8 mouse cellular contexts compared by ENCODE assay signal in the genomic region with DNA sequence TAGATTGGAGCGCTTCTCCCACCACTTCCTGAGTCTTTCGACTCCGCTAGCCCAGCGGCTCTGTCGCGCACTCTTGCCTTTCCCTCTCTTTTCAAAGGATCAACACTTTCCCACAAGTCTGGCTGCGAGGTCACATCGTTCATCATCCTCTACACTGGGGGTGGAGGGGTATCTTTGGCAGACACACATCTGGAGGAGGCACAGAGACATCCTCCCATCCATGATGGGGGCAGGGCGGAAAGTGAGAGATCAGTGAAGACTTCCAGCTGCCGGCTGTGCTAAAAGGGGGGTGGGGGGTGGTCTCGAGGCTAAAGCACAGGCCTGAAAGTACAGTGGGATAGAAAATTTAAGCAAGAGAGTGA. TPM values are rescaled to one million over a fixed set of nuclear protein-coding genes. Genes with fewer than 3 reads are reported as not detected.
DNase-seq lines count a peak whose midpoint lies in the region; ATAC-seq and TF ChIP-seq lines count a peak whose summit lies in the region.

No protein-coding gene starts in this region.

- no peak for TF ChIP-seq CTCF in layer of hippocampus, adult 2 months (conservative IDR thresholded peaks at IDR 0.05)
- no peak for TF ChIP-seq CTCF in heart, postnatal 0 days (IDR thresholded peaks at IDR 0.05; ENCODE audit: low read depth)
- TF ChIP-seq CTCF in midbrain, postnatal 0 days (IDR thresholded peaks at IDR 0.05), result no peak

- peak overlapping the region; percentile 69 for H3K27ac ChIP-seq in layer of hippocampus, adult 2 months
- peak overlapping the region; percentile 80 for H3K27ac ChIP-seq in heart, postnatal 0 days (ENCODE audit: low read depth)
- H3K27ac ChIP-seq in midbrain, postnatal 0 days (ENCODE audit: low read depth, low read length), result peak overlapping the region; percentile 73

- H3K36me3 ChIP-seq in heart, postnatal 0 days (replicated peaks; ENCODE audit: control insufficient read depth, insufficient read depth, low read length), result peaks cover 2% of the 10 kb centered on the region; the same call in 1 of the 2 replicates
- peaks cover 3% of the 10 kb centered on the region; the same call in 1 of the 2 replicates for H3K36me3 ChIP-seq in midbrain, postnatal 0 days (ENCODE audit: insufficient read depth, low read length)

- ATAC-seq in heart, postnatal 0 days (ENCODE audit: insufficient read depth, low read depth), result no peak
- ATAC-seq in midbrain, postnatal 0 days (ENCODE audit: low FRiP score), result peak; percentile 9

- under 1% methylated on average over 11 of the region's 11 CpGs for WGBS in heart, postnatal 0 days
- under 1% methylated on average over 11 of the region's 11 CpGs for WGBS in midbrain, postnatal 0 days

- H3K9me3 ChIP-seq in heart, postnatal 0 days (replicated peaks; ENCODE audit: control insufficient read depth, low read length), result no peaks in the 10 kb centered on the region
- H3K9me3 ChIP-seq in midbrain, postnatal 0 days (ENCODE audit: low read length), result no peaks in the 10 kb centered on the region

- H3K4me2 ChIP-seq in heart, postnatal 0 days (ENCODE audit: low read depth, low read length), result peak overlapping the region; percentile 67
- H3K4me2 ChIP-seq in midbrain, postnatal 0 days (ENCODE audit: low read depth, low read length, poor library complexity, severe bottlenecking), result peak overlapping the region; percentile 86

- peak overlapping the region; percentile 100 for H3K9ac ChIP-seq in heart, postnatal 0 days (replicated peaks; ENCODE audit: low read depth, low read length)
- H3K9ac ChIP-seq in midbrain, postnatal 0 days (replicated peaks; ENCODE audit: low read length, poor library complexity, severe bottlenecking), result peak overlapping the region; percentile 39

- H3K4me3 ChIP-seq in layer of hippocampus, adult 2 months, result peak overlapping the region; percentile 90
- peak overlapping the region; percentile 99 for H3K4me3 ChIP-seq in heart, postnatal 0 days (ENCODE audit: low read depth, low read length)
- peak overlapping the region; percentile 100 for H3K4me3 ChIP-seq in midbrain, postnatal 0 days (ENCODE audit: low read depth, low read length)

- no peak for TF ChIP-seq EP300 in heart, postnatal 0 days (IDR thresholded peaks at IDR 0.05; ENCODE audit: low read depth)

- H3K27me3 ChIP-seq in heart, postnatal 0 days (ENCODE audit: control insufficient read depth, insufficient read depth, low read length), result no peaks in the 10 kb centered on the region
- H3K27me3 ChIP-seq in midbrain, postnatal 0 days (ENCODE audit: insufficient read depth, low read length), result no peaks in the 10 kb centered on the region

- no peak for DNase-seq in layer of hippocampus, adult 2 months (ENCODE audit: low spot score in 2 of 2)
- DNase-seq in layer of hippocampus, adult 8-10 months (ENCODE audit: low spot score in 2 of 2), result no peak
- peak; percentile 56 to 64 for DNase-seq in cerebellum, postnatal 10 days
- DNase-seq in heart, postnatal 0 days (ENCODE audit: low spot score), result no peak
- peak; percentile 63 for DNase-seq in liver
- no peak for DNase-seq in midbrain, postnatal 0 days (ENCODE audit: low spot score)
- DNase-seq in spleen, adult 12 weeks (ENCODE audit: low spot score), result no peak
- no peak for DNase-seq in layer of hippocampus, postnatal 36 days

- H3K4me1 ChIP-seq in heart, postnatal 0 days (ENCODE audit: control insufficient read depth, insufficient read depth), result peaks cover 17% of the 10 kb centered on the region; the same call in 1 of the 2 replicates
- peaks cover 20% of the 10 kb centered on the region for H3K4me1 ChIP-seq in midbrain, postnatal 0 days (ENCODE audit: insufficient read depth, low read length)

RNA-seq across cellular contexts. Expression of a gene that starts 0.6 kb away (rescaled TPM):
- 10 to 100 TPM; 75.7 to 90.9 TPM for total RNA-seq in layer of hippocampus, adult 2 months (2021)
- total RNA-seq in layer of hippocampus, adult 8-10 months (2022), result 10 to 100 TPM; 66.2 to 84.0 (median 73.5) TPM
- 192 and 271 TPM in 2 replicates for total RNA-seq in heart, postnatal 0 days (2014; rRNA removed; ENCODE audit: low replicate concordance)
- polyA plus RNA-seq in heart, postnatal 0 days (2015; fragmentation: Nextera tagmentation; extraction: Ambion mirVana), result 6.4 and 8.8 TPM in 2 replicates
- 45.8 and 69.0 TPM in 2 replicates for total RNA-seq in midbrain, postnatal 0 days (2014; rRNA removed)
- polyA plus RNA-seq in midbrain, postnatal 0 days (2015; fragmentation: Nextera tagmentation; extraction: Ambion mirVana), result 2.6 and 3.3 TPM in 2 replicates
- total RNA-seq in layer of hippocampus, postnatal 36 days (2021), result 10 to 100 TPM; 82.3 to 83.6 TPM

RNA-seq across cellular contexts. Expression of a gene that starts 10.4 kb away (rescaled TPM):
- 10 to 100 TPM; 66.1 to 68.4 TPM for total RNA-seq in layer of hippocampus, adult 2 months (2021)
- total RNA-seq in layer of hippocampus, adult 8-10 months (2022), result 10 to 100 TPM; 57.2 to 81.6 (median 63.8) TPM
- total RNA-seq in heart, postnatal 0 days (2014; rRNA removed; ENCODE audit: low replicate concordance), result 12.7 and 20.3 TPM in 2 replicates
- 4.9 and 6.1 TPM in 2 replicates for polyA plus RNA-seq in heart, postnatal 0 days (2015; fragmentation: Nextera tagmentation; extraction: Ambion mirVana)
- total RNA-seq in midbrain, postnatal 0 days (2014; rRNA removed), result 53.8 and 70.9 TPM in 2 replicates
- 13.6 and 16.7 TPM in 2 replicates for polyA plus RNA-seq in midbrain, postnatal 0 days (2015; fragmentation: Nextera tagmentation; extraction: Ambion mirVana)
- total RNA-seq in layer of hippocampus, postnatal 36 days (2021), result 10 to 100 TPM; 56.0 to 59.4 TPM

Comparison
In these comparisons a context has a peak if more than half of its experiments do, and no peak if none do; other contexts are left out.
1. DNase-seq: peak in cerebellum, postnatal 10 days (2 of 2) and liver (single experiment); none in layer of hippocampus, adult 2 months (0 of 2), layer of hippocampus, adult 8-10 months (0 of 2), heart, postnatal 0 days (single experiment), midbrain, postnatal 0 days (single experiment), spleen, adult 12 weeks (single experiment) and layer of hippocampus, postnatal 36 days (0 of 2).
2. Peak in every context shown above with its lines, with median percentiles within 50 percentile points of each other: H3K27ac ChIP-seq and H3K4me3 ChIP-seq.